Mouse (Mus musculus) forebrain, embryonic 11.5 days (tissue): Measurements from ENCODE around the gene Stpg3. TPM values are rescaled to one million over a fixed set of nuclear protein-coding genes. Genes with fewer than 3 reads are reported as not detected.

Source experiments
- ATAC-seq: fragments of 200-750 bp; cut with Nextera tagmentation; replicated peaks from 2 replicates; pipeline ENCODE4 v1.8.0; 2017; ENCODE audit warnings: moderate TSS enrichment; ENCODE audit not compliant: low FRiP score
- DNase-seq: peaks from one replicate; pipeline ENCODE4 v3.0.0-alpha.2; 2017; ENCODE audit warnings: low spot score
- H3K27ac ChIP-seq: fragments of 300-500 bp; sonication (generic); 2 replicates; pipeline ENCODE4 v1.5.1; 2014; ENCODE audit warnings: low read depth, low read length
- H3K27me3 ChIP-seq: fragments of 300-500 bp; sonication (generic); 2 replicates; pipeline ENCODE4 v1.6.1; 2014; ENCODE audit warnings: mild to moderate bottlenecking, low read length, mixed read lengths; ENCODE audit not compliant: control insufficient read depth, insufficient read depth
- H3K36me3 ChIP-seq: fragments of 300-500 bp; sonication (generic); 2 replicates; pipeline ENCODE4 v1.6.1; 2014; ENCODE audit warnings: mild to moderate bottlenecking, low read length, moderate library complexity, mixed read lengths; ENCODE audit not compliant: control insufficient read depth, insufficient read depth
- H3K4me1 ChIP-seq: fragments of 300-500 bp; sonication (generic); replicated peaks from 2 replicates; pipeline ENCODE4 v1.6.1; 2014; ENCODE audit warnings: low read length, mixed read lengths; ENCODE audit not compliant: control insufficient read depth, insufficient read depth
- H3K4me2 ChIP-seq: fragments of 300-500 bp; sonication (generic); 2 replicates; pipeline ENCODE4 v1.6.1; 2014; ENCODE audit warnings: low read depth, mild to moderate bottlenecking, low read length, moderate library complexity, mixed read lengths; ENCODE audit not compliant: severe bottlenecking
- H3K4me3 ChIP-seq: fragments of 300-500 bp; sonication (generic); 2 replicates; pipeline ENCODE4 v1.5.1; 2014; ENCODE audit warnings: low read depth, low read length
- H3K9ac ChIP-seq: fragments of 300-500 bp; sonication (generic); 2 replicates; pipeline ENCODE4 v1.6.1; 2014; ENCODE audit warnings: low read length
- H3K9me3 ChIP-seq: fragments of 300-500 bp; sonication (generic); 2 replicates; pipeline ENCODE4 v1.6.1; 2016; ENCODE audit warnings: low read length, mixed read lengths; ENCODE audit not compliant: control insufficient read depth
- WGBS: fragments of 180-500 bp; shearing (Covaris S2); extraction: QIAGEN DNeasy Blood & Tissue Kit; methylation state at CpG from one replicate; pipeline ENCODE4 v1.1.7; 2014; 5-methylcytosine and 5-hydroxymethylcytosine counted together
- polyA plus RNA-seq: library from polyadenylated mRNA; unstranded; fragments of >200 nt; fragmentation: Nextera tagmentation; extraction: Ambion mirVana; gene quantifications from 2 replicates; pipeline ENCODE4 v1.2.1, GENCODE M21; 2014

Stpg3 gene
- polyA plus RNA-seq, 1 experiment from 2014 or later: not detected

- 83% methylated on average over 4 of the region's 4 CpGs for WGBS
- Histone ChIP-seq H3K9me3 (no peaks in the 10 kb centered on the region), H3K27ac (no peak overlapping the region), H3K27me3 (no peaks in the 10 kb centered on the region), H3K4me1 (peaks cover 40% of the 10 kb centered on the region), H3K36me3 (no peaks in the 10 kb centered on the region), H3K4me2 (no peak overlapping the region), H3K4me3 (no peak overlapping the region), H3K9ac (no peak overlapping the region)
- DNase-seq (no peak), ATAC-seq (no peak)
Measured at GRCm38 (mm10) chr2:25175690-25176078, 38.8 kb downstream of the Stpg3 start.

DNA sequence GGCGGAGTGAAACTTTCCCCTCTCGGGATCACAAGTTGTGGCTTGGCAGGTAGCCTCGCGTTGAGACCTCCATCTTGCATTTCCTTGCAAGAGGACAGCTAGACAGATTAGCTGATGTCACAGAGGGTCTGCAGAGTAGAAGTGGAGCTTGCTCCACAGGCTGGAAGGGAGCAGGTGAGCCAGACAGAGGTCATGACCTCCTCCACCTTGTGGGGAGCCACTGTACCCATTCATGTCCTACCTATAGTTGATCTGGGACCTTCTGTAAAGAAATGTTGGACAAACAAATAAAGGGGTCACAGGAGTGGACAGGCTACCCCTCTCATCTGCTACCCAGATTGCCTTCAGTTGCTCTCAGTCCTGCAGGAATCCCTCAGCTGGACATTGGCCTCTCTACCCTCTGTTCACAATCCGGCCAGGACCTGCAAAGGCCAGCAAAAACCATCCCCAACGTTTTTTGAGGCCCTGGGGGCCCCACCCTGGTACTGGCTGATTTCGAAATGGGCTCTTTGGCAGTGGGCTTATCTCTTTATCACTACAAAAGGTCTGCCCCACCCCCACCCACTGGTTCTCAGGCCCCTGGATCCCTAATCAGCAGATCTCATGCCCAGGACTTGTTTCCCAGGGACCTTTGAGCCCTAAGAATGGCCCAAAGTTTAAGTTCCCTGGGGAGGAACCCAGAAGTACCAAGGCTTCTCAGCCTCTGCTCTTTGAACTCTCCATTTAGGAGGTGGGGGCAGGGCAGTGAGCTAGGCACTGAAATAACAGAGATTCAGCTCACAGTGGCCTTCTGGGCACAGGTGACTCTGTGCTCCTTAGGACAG lies 39.4 kb downstream of the Stpg3 start:
- Histone ChIP-seq H3K9me3 (no peaks in the 10 kb centered on the region), H3K27me3 (no peaks in the 10 kb centered on the region), H3K27ac (no peak overlapping the region), H3K4me3 (no peak overlapping the region), H3K4me2 (no peak overlapping the region), H3K36me3 (no peaks in the 10 kb centered on the region), H3K4me1 (peaks cover 39% of the 10 kb centered on the region), H3K9ac (no peak overlapping the region)
- 49% methylated on average over 7 of the region's 7 CpGs for WGBS
- ATAC-seq (no peak), DNase-seq (no peak)

GRCm38 (mm10) chr2:25173821-25174220 lies 40.6 kb downstream of the Stpg3 start:
- H3K27ac ChIP-seq: no peak overlapping the region
- no peak for ATAC-seq
- 92% methylated on average over 4 of the region's 4 CpGs for WGBS
- no peaks in the 10 kb centered on the region for H3K9me3 ChIP-seq
- no peak for DNase-seq
- peaks cover 46% of the 10 kb centered on the region for H3K4me1 ChIP-seq
- H3K9ac ChIP-seq: no peak overlapping the region
- H3K36me3 ChIP-seq: no peaks in the 10 kb centered on the region
- no peak overlapping the region for H3K4me2 ChIP-seq
- H3K27me3 ChIP-seq: no peaks in the 10 kb centered on the region
- H3K4me3 ChIP-seq: no peak overlapping the region

GRCm38 (mm10) chr2:25172629-25173028 lies 41.8 kb downstream of the Stpg3 start:
- Histone ChIP-seq H3K27me3 (no peaks in the 10 kb centered on the region), H3K4me3 (no peak overlapping the region), H3K36me3 (no peaks in the 10 kb centered on the region), H3K9me3 (no peaks in the 10 kb centered on the region), H3K9ac (no peak overlapping the region), H3K4me2 (no peak overlapping the region), H3K27ac (no peak overlapping the region), H3K4me1 (peaks cover 37% of the 10 kb centered on the region)
- WGBS: 77% methylated on average over 8 of the region's 8 CpGs
- DNase-seq: peak; percentile 42
- ATAC-seq: no peak

DNA sequence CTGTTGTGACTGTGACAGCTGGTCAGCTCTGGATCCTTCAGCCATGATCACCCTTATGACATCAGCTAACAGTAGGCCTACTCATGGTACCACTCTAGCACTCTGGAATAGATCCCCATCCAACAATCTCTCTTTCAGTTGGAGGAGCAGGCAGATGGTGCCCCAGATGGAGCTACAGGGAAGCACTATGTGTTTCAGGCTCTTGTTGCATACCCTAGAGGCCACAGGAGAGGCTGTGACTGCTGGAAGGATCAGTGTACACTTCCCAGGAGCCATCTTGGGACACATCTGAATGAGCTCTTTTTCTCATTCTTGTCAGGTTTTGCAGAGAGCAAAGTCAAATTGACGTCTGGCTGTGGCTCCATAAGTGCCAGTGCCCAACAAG lies 42.7 kb downstream of the Stpg3 start:
- no peak for ATAC-seq
- WGBS: 61% methylated on average over 1 of the region's 1 CpGs
- Histone ChIP-seq H3K27me3 (no peaks in the 10 kb centered on the region), H3K9me3 (no peaks in the 10 kb centered on the region), H3K4me1 (peaks cover 33% of the 10 kb centered on the region), H3K4me3 (no peak overlapping the region), H3K36me3 (no peaks in the 10 kb centered on the region), H3K9ac (no peak overlapping the region), H3K4me2 (no peak overlapping the region), H3K27ac (no peak overlapping the region)
- DNase-seq: no peak

- 84% methylated on average over 6 of the region's 6 CpGs for WGBS
- Histone ChIP-seq H3K36me3 (no peaks in the 10 kb centered on the region), H3K27ac (no peak overlapping the region), H3K4me3 (no peak overlapping the region), H3K9ac (no peak overlapping the region), H3K4me1 (peaks cover 30% of the 10 kb centered on the region), H3K9me3 (no peaks in the 10 kb centered on the region), H3K27me3 (no peaks in the 10 kb centered on the region), H3K4me2 (no peak overlapping the region)
- no peak for DNase-seq
- no peak for ATAC-seq
Measured at GRCm38 (mm10) chr2:25171101-25171768, 43.2 kb downstream of the Stpg3 start.

GRCm38 (mm10) chr2:25170326-25171100 lies 43.9 kb downstream of the Stpg3 start:
- H3K27me3 ChIP-seq: no peaks in the 10 kb centered on the region
- no peaks in the 10 kb centered on the region for H3K9me3 ChIP-seq
- H3K4me3 ChIP-seq: no peak overlapping the region
- no peak for ATAC-seq
- H3K9ac ChIP-seq: no peak overlapping the region
- H3K36me3 ChIP-seq: no peaks in the 10 kb centered on the region
- WGBS: 81% methylated on average over 10 of the region's 10 CpGs
- no peak overlapping the region for H3K4me2 ChIP-seq
- no peak for DNase-seq
- H3K4me1 ChIP-seq: peaks cover 29% of the 10 kb centered on the region
- H3K27ac ChIP-seq: no peak overlapping the region

DNA sequence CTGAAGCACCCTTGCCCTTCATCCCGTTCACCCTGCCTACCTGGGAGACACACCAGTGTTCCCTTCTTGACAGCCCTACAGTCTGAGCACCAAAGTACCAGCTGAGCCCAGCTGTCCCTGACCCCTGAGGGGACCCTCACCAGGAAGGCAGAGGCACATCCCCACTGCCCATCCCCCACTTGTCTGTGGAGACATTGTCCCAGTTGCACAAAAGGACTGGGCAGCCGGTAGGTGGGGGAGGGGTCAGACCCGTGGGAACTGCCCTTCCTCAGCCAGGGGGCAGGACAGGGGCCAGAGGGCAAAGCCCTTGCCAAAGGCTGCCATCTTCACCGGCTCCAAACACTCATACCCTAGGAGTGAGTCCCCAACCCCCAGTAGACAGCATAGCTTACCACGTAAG lies 44.7 kb downstream of the Stpg3 start:
- no peak overlapping the region for H3K4me2 ChIP-seq
- H3K27me3 ChIP-seq: no peaks in the 10 kb centered on the region
- H3K4me3 ChIP-seq: no peak overlapping the region
- ATAC-seq (no peak), DNase-seq (peak; percentile 61)
- H3K9ac ChIP-seq: no peak overlapping the region
- H3K27ac ChIP-seq: no peak overlapping the region
- 6% methylated on average over 5 of the region's 5 CpGs for WGBS
- H3K36me3 ChIP-seq: no peaks in the 10 kb centered on the region
- H3K4me1 ChIP-seq: peaks cover 22% of the 10 kb centered on the region
- no peaks in the 10 kb centered on the region for H3K9me3 ChIP-seq
